Mouse (Mus musculus): Measurements from ENCODE around the gene Itpr2.

Itpr2 gene

GRCm38 (mm10) chr6:146371511-146371910 lies 130.5 kb downstream of the Itpr2 start:
- intact Hi-C loops (cut with DNase I) = no loop called here

- intact Hi-C loops (cut with DNase I) = no loop called here
Measured at GRCm38 (mm10) chr6:146366180-146366579, 135.8 kb downstream of the Itpr2 start.

GRCm38 (mm10) chr6:146357911-146358310 lies 144.1 kb downstream of the Itpr2 start:
- intact Hi-C loops (cut with DNase I) = no loop called here

GRCm38 (mm10) chr6:146352258-146352805 lies 149.7 kb downstream of the Itpr2 start:
- intact Hi-C loops (cut with DNase I) = no loop called here

- intact Hi-C loops (cut with DNase I) = no loop called here
Measured at GRCm38 (mm10) chr6:146351816-146352215, 150.2 kb downstream of the Itpr2 start.

GRCm38 (mm10) chr6:146347568-146347967 lies 154.5 kb downstream of the Itpr2 start:
- intact Hi-C loops (cut with DNase I) = loop anchor here (10.0 kb wide), 1 partner anchor 513 kb away; no protein-coding TSS in a partner anchor

GRCm38 (mm10) chr6:146346545-146347195 lies 155.4 kb downstream of the Itpr2 start:
- intact Hi-C loops (cut with DNase I) = loop anchor here (10.0 kb wide), 1 partner anchor 512 kb away; no protein-coding TSS in a partner anchor

- intact Hi-C loops (cut with DNase I) = loop anchor here (5.0 to 10.0 kb wide), 2 partner anchors 42 to 510 kb away; no protein-coding TSS in a partner anchor
Measured at GRCm38 (mm10) chr6:146344732-146345131, 157.3 kb downstream of the Itpr2 start.

- intact Hi-C loops (cut with DNase I) = loop anchor here (5.0 to 10.0 kb wide), 2 partner anchors 42 to 509 kb away; no protein-coding TSS in a partner anchor
Measured at GRCm38 (mm10) chr6:146343671-146344384, 158.2 kb downstream of the Itpr2 start.

GRCm38 (mm10) chr6:146342995-146343394 lies 159.0 kb downstream of the Itpr2 start:
- intact Hi-C loops (cut with DNase I) = loop anchor here (5.0 to 10.0 kb wide), 2 partner anchors 41 to 508 kb away; no protein-coding TSS in a partner anchor

- intact Hi-C loops (cut with DNase I) = loop anchor here (5.0 to 10.0 kb wide), 2 partner anchors 40 to 507 kb away; no protein-coding TSS in a partner anchor
Measured at GRCm38 (mm10) chr6:146341934-146342333, 160.1 kb downstream of the Itpr2 start.

- intact Hi-C loops (cut with DNase I) = loop anchor here (5.0 to 10.0 kb wide), 2 partner anchors 39 to 507 kb away; no protein-coding TSS in a partner anchor
Measured at GRCm38 (mm10) chr6:146341413-146341812, 160.6 kb downstream of the Itpr2 start.

- intact Hi-C loops (cut with DNase I) = loop anchor here (5.0 to 10.0 kb wide), 2 partner anchors 39 to 506 kb away; no protein-coding TSS in a partner anchor
Measured at GRCm38 (mm10) chr6:146340951-146341350, 161.1 kb downstream of the Itpr2 start.

- intact Hi-C loops (cut with DNase I) = loop anchor here (5.0 to 10.0 kb wide), 3 partner anchors 37 to 505 kb away; no protein-coding TSS in a partner anchor
Measured at GRCm38 (mm10) chr6:146339779-146340178, 162.2 kb downstream of the Itpr2 start.

GRCm38 (mm10) chr6:146337237-146337636 lies 164.8 kb downstream of the Itpr2 start:
- intact Hi-C loops (cut with DNase I) = loop anchor here (5.0 kb wide), 1 partner anchor 55 kb away; no protein-coding TSS in a partner anchor

GRCm38 (mm10) chr6:146335191-146335590 lies 166.8 kb downstream of the Itpr2 start:
- intact Hi-C loops (cut with DNase I) = loop anchor here (5.0 kb wide), 1 partner anchor 53 kb away; no protein-coding TSS in a partner anchor

- intact Hi-C loops (cut with DNase I) = no loop called here
Measured at GRCm38 (mm10) chr6:146333506-146333905, 168.5 kb downstream of the Itpr2 start.

- intact Hi-C loops (cut with DNase I) = no loop called here
Measured at GRCm38 (mm10) chr6:146331017-146331669, 170.9 kb downstream of the Itpr2 start.

- intact Hi-C loops (cut with DNase I) = no loop called here
Measured at GRCm38 (mm10) chr6:146329079-146329478, 172.9 kb downstream of the Itpr2 start.

- intact Hi-C loops (cut with DNase I) = no loop called here
Measured at GRCm38 (mm10) chr6:146326631-146327030, 175.4 kb downstream of the Itpr2 start.

Measured in adrenal gland (tissue).